Mouse (Mus musculus) retina, postnatal 7 days (tissue): ENCODE measurements at regions not wholly inside any gene's neighbourhood (a gene's known extent, or its start where the extent isn't known, plus 50 kb on each side); places are given as distances from the start of the nearest gene placed in this dataset.

ENCODE experiments used
- DNase-seq: peaks from one replicate; pipeline ENCODE4 v3.0.0-alpha.2; 2012; ENCODE audit warnings: low read depth, low spot score

GRCm38 (mm10) chr10:117462921-117463320 is 83.1 kb upstream of the Cpsf6 start:
- no peak for DNase-seq

GRCm38 (mm10) chr10:117461791-117462516 is 82.1 kb upstream of the Cpsf6 start:
- DNase-seq = no peak

- no peak for DNase-seq
Observed at GRCm38 (mm10) chr10:117461261-117461660, 81.4 kb upstream of the Cpsf6 start.

GRCm38 (mm10) chr10:117460366-117460730 is 80.5 kb upstream of the Cpsf6 start:
- DNase-seq = no peak

GRCm38 (mm10) chr10:117459651-117460365 is 80.0 kb upstream of the Cpsf6 start:
- no peak for DNase-seq

GRCm38 (mm10) chr10:117459041-117459475 is 79.2 kb upstream of the Cpsf6 start:
- DNase-seq = no peak

- DNase-seq = no peak
Observed at GRCm38 (mm10) chr10:117458271-117459040, 78.6 kb upstream of the Cpsf6 start.

GRCm38 (mm10) chr10:117457701-117457950 is 77.8 kb upstream of the Cpsf6 start:
- DNase-seq = no peak

- DNase-seq = no peak
Observed at GRCm38 (mm10) chr10:117456904-117457700, 77.3 kb upstream of the Cpsf6 start.

- DNase-seq = no peak
Observed at GRCm38 (mm10) chr10:117456427-117456826, 76.6 kb upstream of the Cpsf6 start.

- DNase-seq = peak; percentile 48
Observed at GRCm38 (mm10) chr10:117455595-117456302, 75.9 kb upstream of the Cpsf6 start.

GRCm38 (mm10) chr10:117454711-117455591 is 75.1 kb upstream of the Cpsf6 start:
- no peak for DNase-seq

- no peak for DNase-seq
Observed at GRCm38 (mm10) chr10:117454171-117454500, 74.3 kb upstream of the Cpsf6 start.

- DNase-seq = no peak
Observed at GRCm38 (mm10) chr10:117453406-117454170, 73.8 kb upstream of the Cpsf6 start.

- DNase-seq = no peak
Observed at GRCm38 (mm10) chr10:117452190-117452950, 72.6 kb upstream of the Cpsf6 start.

- no peak for DNase-seq
Observed at GRCm38 (mm10) chr10:117451396-117452185, 71.8 kb upstream of the Cpsf6 start.

- no peak for DNase-seq
Observed at GRCm38 (mm10) chr10:117450631-117451030, 70.8 kb upstream of the Cpsf6 start.

GRCm38 (mm10) chr10:117450240-117450569 is 70.4 kb upstream of the Cpsf6 start:
- no peak for DNase-seq
